Mouse (Mus musculus): ENCODE data around the gene Arhgap1. TPM values are rescaled to one million over a fixed set of nuclear protein-coding genes. Genes with fewer than 3 reads are reported as not detected.

The Arhgap1 gene
- polyA plus RNA-seq, 1 experiment from 2014 or later, result 85.9 TPM

DNA sequence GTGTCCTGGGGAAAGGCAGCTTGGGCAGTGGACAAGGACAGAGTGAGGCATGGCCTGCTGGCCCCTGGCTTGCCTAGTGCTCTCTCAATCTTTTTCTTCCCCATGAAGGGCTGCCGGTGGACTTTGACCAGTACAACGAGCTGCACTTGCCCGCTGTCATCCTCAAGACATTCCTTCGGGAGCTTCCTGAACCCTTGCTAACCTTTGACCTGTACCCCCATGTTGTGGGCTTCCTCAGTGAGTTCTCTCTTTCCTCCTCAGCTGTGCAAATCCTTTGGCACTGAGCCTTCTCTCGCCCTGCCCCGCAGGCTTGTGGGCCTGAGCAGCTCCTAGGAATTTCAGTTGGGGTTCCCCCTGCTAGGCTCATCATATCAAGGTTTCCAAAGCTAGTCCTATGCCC is 20.4 kb downstream of the Arhgap1 start:
- no peak overlapping the region for H3K4me2 ChIP-seq (ENCODE audit: low read depth, low read length)

GRCm38 (mm10) chr2:91673587-91673986 is 23.9 kb downstream of the Arhgap1 start:
- no peak overlapping the region for H3K27ac ChIP-seq (ENCODE audit: low read depth, low read length)
- no peak for ATAC-seq (ENCODE audit: low read depth)
- no peak overlapping the region for H3K9ac ChIP-seq (replicated peaks; ENCODE audit: low read depth, low read length)
- peaks cover 63% of the 10 kb centered on the region for H3K36me3 ChIP-seq (ENCODE audit: control insufficient read depth, insufficient read depth, low read length)
- H3K4me1 ChIP-seq (ENCODE audit: control insufficient read depth, insufficient read depth, low read length), result no peaks in the 10 kb centered on the region
- 63% methylated on average over 2 of the region's 2 CpGs for WGBS
- no peak overlapping the region for H3K4me2 ChIP-seq (ENCODE audit: low read depth, low read length)
- no peak overlapping the region for H3K4me3 ChIP-seq (ENCODE audit: low read depth, low read length)
- H3K9me3 ChIP-seq (ENCODE audit: control insufficient read depth, low read length), result no peaks in the 10 kb centered on the region
- no peaks in the 10 kb centered on the region for H3K27me3 ChIP-seq (ENCODE audit: control insufficient read depth, insufficient read depth, low read length)

More for the DNA sequence above, 20.4 kb downstream of the Arhgap1 start:
- Histone ChIP-seq H3K4me1 (ENCODE audit: control insufficient read depth, insufficient read depth, low read length) (no peaks in the 10 kb centered on the region), H3K27ac (ENCODE audit: low read depth, low read length) (no peak overlapping the region), H3K27me3 (ENCODE audit: control insufficient read depth, insufficient read depth, low read length) (no peaks in the 10 kb centered on the region), H3K9me3 (ENCODE audit: control insufficient read depth, low read length) (no peaks in the 10 kb centered on the region), H3K36me3 (ENCODE audit: control insufficient read depth, insufficient read depth, low read length) (peaks cover 64% of the 10 kb centered on the region), H3K9ac (replicated peaks; ENCODE audit: low read depth, low read length) (no peak overlapping the region), H3K4me3 (ENCODE audit: low read depth, low read length) (no peak overlapping the region)
- WGBS, result 91% methylated on average over 6 of the region's 6 CpGs
- no peak for ATAC-seq (ENCODE audit: low read depth)

GRCm38 (mm10) chr2:91674895-91675294 is 25.2 kb downstream of the Arhgap1 start:
- H3K36me3 ChIP-seq (ENCODE audit: control insufficient read depth, insufficient read depth, low read length), result peaks cover 53% of the 10 kb centered on the region
- no peak for ATAC-seq (ENCODE audit: low read depth)
- no peaks in the 10 kb centered on the region for H3K27me3 ChIP-seq (ENCODE audit: control insufficient read depth, insufficient read depth, low read length)
- no peak overlapping the region for H3K27ac ChIP-seq (ENCODE audit: low read depth, low read length)
- H3K4me2 ChIP-seq (ENCODE audit: low read depth, low read length), result no peak overlapping the region
- no peak overlapping the region for H3K4me3 ChIP-seq (ENCODE audit: low read depth, low read length)
- no peaks in the 10 kb centered on the region for H3K4me1 ChIP-seq (ENCODE audit: control insufficient read depth, insufficient read depth, low read length)
- H3K9ac ChIP-seq (replicated peaks; ENCODE audit: low read depth, low read length), result no peak overlapping the region
- H3K9me3 ChIP-seq (ENCODE audit: control insufficient read depth, low read length), result no peaks in the 10 kb centered on the region
- WGBS, result 93% methylated on average over 5 of the region's 5 CpGs

GRCm38 (mm10) chr2:91676420-91676819 is 26.8 kb downstream of the Arhgap1 start:
- no peak overlapping the region for H3K4me3 ChIP-seq (ENCODE audit: low read depth, low read length)
- no peak overlapping the region for H3K27ac ChIP-seq (ENCODE audit: low read depth, low read length)
- 78% methylated on average over 2 of the region's 2 CpGs for WGBS
- no peaks in the 10 kb centered on the region for H3K9me3 ChIP-seq (ENCODE audit: control insufficient read depth, low read length)
- no peak overlapping the region for H3K9ac ChIP-seq (replicated peaks; ENCODE audit: low read depth, low read length)
- H3K4me1 ChIP-seq (ENCODE audit: control insufficient read depth, insufficient read depth, low read length), result no peaks in the 10 kb centered on the region
- no peak overlapping the region for H3K4me2 ChIP-seq (ENCODE audit: low read depth, low read length)
- peaks cover 49% of the 10 kb centered on the region for H3K36me3 ChIP-seq (ENCODE audit: control insufficient read depth, insufficient read depth, low read length)
- ATAC-seq (ENCODE audit: low read depth), result no peak
- H3K27me3 ChIP-seq (ENCODE audit: control insufficient read depth, insufficient read depth, low read length), result no peaks in the 10 kb centered on the region

DNA sequence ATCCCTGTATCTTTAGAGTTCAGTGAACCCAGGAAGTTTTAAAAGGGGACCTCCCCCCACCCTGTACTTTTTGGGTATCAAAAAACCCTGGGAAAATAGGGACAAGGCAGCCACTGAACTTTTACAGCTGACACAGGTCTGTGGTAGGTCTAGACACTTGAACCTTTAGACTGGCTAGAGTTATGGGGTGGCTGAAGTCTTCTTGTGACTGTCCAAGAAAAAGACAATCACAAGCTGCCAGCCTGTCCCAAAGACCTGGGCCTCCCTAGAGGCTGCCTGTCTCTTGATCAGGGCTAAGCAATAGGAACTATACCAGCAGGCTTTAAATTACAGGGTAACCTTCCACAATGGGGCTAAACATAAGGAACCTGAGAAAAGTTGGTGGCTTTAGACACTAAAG is 27.3 kb downstream of the Arhgap1 start:
- H3K4me2 ChIP-seq (ENCODE audit: low read depth, low read length), result no peak overlapping the region
- H3K4me1 ChIP-seq (ENCODE audit: control insufficient read depth, insufficient read depth, low read length), result no peaks in the 10 kb centered on the region
- no peaks in the 10 kb centered on the region for H3K9me3 ChIP-seq (ENCODE audit: control insufficient read depth, low read length)
- H3K36me3 ChIP-seq (ENCODE audit: control insufficient read depth, insufficient read depth, low read length), result peaks cover 54% of the 10 kb centered on the region
- H3K27me3 ChIP-seq (ENCODE audit: control insufficient read depth, insufficient read depth, low read length), result no peaks in the 10 kb centered on the region
- ATAC-seq (ENCODE audit: low read depth), result no peak
- H3K9ac ChIP-seq (replicated peaks; ENCODE audit: low read depth, low read length), result no peak overlapping the region
- no peak overlapping the region for H3K4me3 ChIP-seq (ENCODE audit: low read depth, low read length)
- no peak overlapping the region for H3K27ac ChIP-seq (ENCODE audit: low read depth, low read length)

DNA sequence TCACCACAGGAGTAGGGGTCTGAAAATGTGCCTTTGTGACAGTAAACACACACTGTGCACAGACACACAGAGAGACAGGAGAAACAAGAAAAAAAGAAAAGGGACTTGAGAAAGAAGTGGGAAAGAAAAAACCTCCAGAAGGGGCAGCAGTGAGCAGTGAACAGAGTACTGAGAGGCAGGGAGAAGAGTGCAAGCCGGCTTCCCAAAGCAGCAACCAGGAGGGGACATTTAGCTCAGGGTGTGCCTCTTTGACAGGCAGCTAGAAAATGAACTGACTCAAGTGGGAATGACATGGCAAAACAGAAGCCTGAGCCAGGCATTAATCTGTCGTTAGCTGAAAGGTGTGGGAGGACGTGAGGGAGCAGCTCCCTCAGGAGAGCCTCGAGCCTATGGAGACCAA is 33.2 kb downstream of the Arhgap1 start:
- Histone ChIP-seq H3K36me3 (ENCODE audit: control insufficient read depth, insufficient read depth, low read length) (peaks cover 55% of the 10 kb centered on the region; the same call in 1 of the 2 replicates), H3K9me3 (ENCODE audit: control insufficient read depth, low read length) (no peaks in the 10 kb centered on the region), H3K4me3 (ENCODE audit: low read depth, low read length) (no peak overlapping the region), H3K4me1 (ENCODE audit: control insufficient read depth, insufficient read depth, low read length) (no peaks in the 10 kb centered on the region), H3K27me3 (ENCODE audit: control insufficient read depth, insufficient read depth, low read length) (no peaks in the 10 kb centered on the region), H3K4me2 (ENCODE audit: low read depth, low read length) (no peak overlapping the region), H3K9ac (replicated peaks; ENCODE audit: low read depth, low read length) (no peak overlapping the region), H3K27ac (ENCODE audit: low read depth, low read length) (no peak overlapping the region)
- 66% methylated on average over 4 of the region's 4 CpGs for WGBS
- no peak for ATAC-seq (ENCODE audit: low read depth)

GRCm38 (mm10) chr2:91683919-91684318 is 34.3 kb downstream of the Arhgap1 start:
- peaks cover 55% of the 10 kb centered on the region; the same call in 1 of the 2 replicates for H3K36me3 ChIP-seq (ENCODE audit: control insufficient read depth, insufficient read depth, low read length)
- 76% methylated on average over 8 of the region's 8 CpGs for WGBS
- no peak overlapping the region for H3K4me3 ChIP-seq (ENCODE audit: low read depth, low read length)

DNA sequence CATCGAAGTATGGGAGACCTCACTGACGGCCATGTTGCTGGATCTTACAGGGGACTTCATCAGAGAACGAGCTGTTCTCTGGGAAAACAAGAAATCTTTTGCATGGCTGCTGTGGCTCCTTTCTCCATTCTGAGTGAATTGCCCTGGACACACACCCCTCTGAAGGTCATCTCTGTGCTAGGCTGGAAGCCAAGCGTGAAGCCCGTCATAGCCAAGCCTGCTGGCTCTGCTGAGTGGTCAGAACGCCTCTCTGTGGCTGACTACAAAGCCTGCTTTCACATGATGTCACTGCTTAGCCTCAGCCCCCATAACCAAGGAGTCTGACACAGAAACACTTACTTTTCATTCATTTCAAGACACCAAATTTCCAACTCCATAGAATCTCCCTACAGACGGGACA is 39.8 kb downstream of the Arhgap1 start:
- Histone ChIP-seq H3K36me3 (ENCODE audit: control insufficient read depth, insufficient read depth, low read length) (peaks cover 33% of the 10 kb centered on the region), H3K9ac (replicated peaks; ENCODE audit: low read depth, low read length) (no peak overlapping the region)
- 86% methylated on average over 7 of the region's 7 CpGs for WGBS

More at GRCm38 (mm10) chr2:91683919-91684318, 34.3 kb downstream of the Arhgap1 start:
- Histone ChIP-seq H3K27ac (ENCODE audit: low read depth, low read length) (no peak overlapping the region), H3K9me3 (ENCODE audit: control insufficient read depth, low read length) (no peaks in the 10 kb centered on the region), H3K4me2 (ENCODE audit: low read depth, low read length) (no peak overlapping the region), H3K9ac (replicated peaks; ENCODE audit: low read depth, low read length) (no peak overlapping the region), H3K4me1 (ENCODE audit: control insufficient read depth, insufficient read depth, low read length) (no peaks in the 10 kb centered on the region), H3K27me3 (ENCODE audit: control insufficient read depth, insufficient read depth, low read length) (no peaks in the 10 kb centered on the region)
- no peak for ATAC-seq (ENCODE audit: low read depth)

DNA sequence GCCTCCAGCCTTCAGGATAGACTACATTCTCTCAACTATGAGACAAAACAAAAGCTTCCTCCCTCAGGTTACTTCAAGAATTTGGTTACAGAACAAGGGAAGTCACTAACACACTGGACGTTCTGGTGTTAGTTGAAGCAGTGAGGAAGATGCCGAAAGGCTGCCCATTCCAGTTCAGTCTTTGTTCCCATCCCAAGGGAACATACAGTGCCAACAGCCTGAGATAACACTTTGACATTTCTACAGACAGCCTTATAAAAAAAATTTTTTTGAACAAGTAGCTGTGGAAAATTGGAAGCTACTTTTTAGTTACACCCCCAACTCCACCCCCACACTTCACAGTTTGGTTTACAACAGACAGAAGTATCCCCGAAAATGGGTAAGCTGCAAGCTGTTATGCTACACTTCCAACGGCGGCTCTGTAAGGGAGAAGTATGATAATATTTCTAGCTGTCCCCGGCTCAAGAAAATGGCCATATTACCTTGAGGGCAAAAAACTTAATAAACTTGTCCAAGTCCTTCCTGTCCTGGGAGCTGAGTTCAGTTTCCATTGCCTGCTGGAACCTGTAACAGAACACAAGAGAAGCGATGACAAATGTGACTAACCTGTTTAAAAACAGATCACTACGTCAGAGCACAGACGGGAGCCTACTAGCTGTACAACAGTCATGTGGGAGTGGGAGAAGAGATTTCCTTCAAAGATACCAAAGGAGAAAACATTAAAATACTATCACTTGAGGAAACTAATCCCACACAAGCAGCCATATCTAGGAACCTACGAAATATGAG is 46.0 kb downstream of the Arhgap1 start:
- H3K4me1 ChIP-seq (ENCODE audit: control insufficient read depth, insufficient read depth, low read length), result no peaks in the 10 kb centered on the region
- H3K9ac ChIP-seq (replicated peaks; ENCODE audit: low read depth, low read length), result no peak overlapping the region
- no peaks in the 10 kb centered on the region for H3K27me3 ChIP-seq (ENCODE audit: control insufficient read depth, insufficient read depth, low read length)
- no peaks in the 10 kb centered on the region for H3K9me3 ChIP-seq (ENCODE audit: control insufficient read depth, low read length)
- no peak for ATAC-seq (ENCODE audit: low read depth)
- peaks cover 6% of the 10 kb centered on the region; the same call in 1 of the 2 replicates for H3K36me3 ChIP-seq (ENCODE audit: control insufficient read depth, insufficient read depth, low read length)
- no peak overlapping the region for H3K27ac ChIP-seq (ENCODE audit: low read depth, low read length)
- WGBS, result 94% methylated on average over 10 of the region's 10 CpGs
- H3K4me2 ChIP-seq (ENCODE audit: low read depth, low read length), result no peak overlapping the region
- no peak overlapping the region for H3K4me3 ChIP-seq (ENCODE audit: low read depth, low read length)

More for the DNA sequence above, 39.8 kb downstream of the Arhgap1 start:
- H3K4me2 ChIP-seq (ENCODE audit: low read depth, low read length), result no peak overlapping the region
- H3K4me1 ChIP-seq (ENCODE audit: control insufficient read depth, insufficient read depth, low read length), result no peaks in the 10 kb centered on the region
- H3K27me3 ChIP-seq (ENCODE audit: control insufficient read depth, insufficient read depth, low read length), result no peaks in the 10 kb centered on the region
- no peak overlapping the region for H3K4me3 ChIP-seq (ENCODE audit: low read depth, low read length)
- no peaks in the 10 kb centered on the region for H3K9me3 ChIP-seq (ENCODE audit: control insufficient read depth, low read length)
- H3K27ac ChIP-seq (ENCODE audit: low read depth, low read length), result no peak overlapping the region
- ATAC-seq (ENCODE audit: low read depth), result no peak
